Mouse (Mus musculus) B cell, adult 2 months (primary cell): ENCODE data around the gene Ppat.
"Not testable (repeated sequence)": the region's sequence is repeated elsewhere in the genome, so short reads cannot be mapped to it uniquely, and the experiment has no call there.

Experiments used
- DNase-seq, 2 experiments: peaks; one replicate each; pipeline ENCODE4 v3.0.0; 2022

Gene Ppat

DNA sequence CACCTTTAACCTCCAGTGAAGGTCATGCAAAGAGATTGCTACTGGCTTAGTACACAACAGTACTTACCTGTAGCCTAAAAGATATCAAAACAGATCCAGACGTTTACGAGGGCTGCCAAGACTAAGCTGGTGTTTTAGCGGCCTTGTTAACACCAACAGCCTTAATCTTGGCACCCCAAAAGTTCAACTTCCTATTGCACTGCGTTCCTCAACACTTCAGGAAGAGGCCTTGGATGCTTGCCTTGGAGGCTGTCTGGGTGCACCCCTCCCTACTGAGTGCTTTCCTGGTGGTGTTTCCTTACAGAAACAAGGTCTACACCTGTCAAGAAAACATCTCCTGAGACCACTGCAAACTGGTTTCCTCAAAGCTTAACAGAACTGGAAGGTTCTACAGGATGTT is 4.2 kb downstream of the Ppat start:
- DNase-seq: no peak

GRCm38 (mm10) chr5:76945678-76946033 is 5.7 kb downstream of the Ppat start:
- DNase-seq: no peak

- DNase-seq: no peak
These were observed 6.3 kb downstream of the Ppat start for GRCm38 (mm10) chr5:76944965-76945677.

- no peak for DNase-seq
These were observed 8.9 kb downstream of the Ppat start for GRCm38 (mm10) chr5:76942505-76942904.

DNA sequence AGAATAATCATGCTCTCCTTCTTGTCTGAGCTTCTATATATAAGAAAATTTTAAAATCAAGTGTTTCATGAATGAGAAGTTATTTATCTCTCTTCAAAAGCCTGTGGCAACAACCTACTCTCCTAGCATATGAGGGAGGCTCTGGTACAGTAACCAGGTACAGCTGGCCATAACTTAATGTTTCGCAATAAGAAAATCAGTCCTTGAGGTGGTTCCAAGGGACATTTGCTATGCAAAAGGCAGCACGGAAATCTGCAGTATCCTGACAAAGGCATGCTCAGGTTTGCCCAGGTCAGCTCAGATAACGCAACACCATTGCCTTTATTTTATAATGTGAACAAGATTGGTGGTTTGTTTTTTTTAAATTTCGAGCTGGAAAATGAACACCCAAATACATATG is 9.4 kb downstream of the Ppat start:
- no peak for DNase-seq

GRCm38 (mm10) chr5:76939717-76940116 is 11.7 kb downstream of the Ppat start:
- no peak for DNase-seq

DNA sequence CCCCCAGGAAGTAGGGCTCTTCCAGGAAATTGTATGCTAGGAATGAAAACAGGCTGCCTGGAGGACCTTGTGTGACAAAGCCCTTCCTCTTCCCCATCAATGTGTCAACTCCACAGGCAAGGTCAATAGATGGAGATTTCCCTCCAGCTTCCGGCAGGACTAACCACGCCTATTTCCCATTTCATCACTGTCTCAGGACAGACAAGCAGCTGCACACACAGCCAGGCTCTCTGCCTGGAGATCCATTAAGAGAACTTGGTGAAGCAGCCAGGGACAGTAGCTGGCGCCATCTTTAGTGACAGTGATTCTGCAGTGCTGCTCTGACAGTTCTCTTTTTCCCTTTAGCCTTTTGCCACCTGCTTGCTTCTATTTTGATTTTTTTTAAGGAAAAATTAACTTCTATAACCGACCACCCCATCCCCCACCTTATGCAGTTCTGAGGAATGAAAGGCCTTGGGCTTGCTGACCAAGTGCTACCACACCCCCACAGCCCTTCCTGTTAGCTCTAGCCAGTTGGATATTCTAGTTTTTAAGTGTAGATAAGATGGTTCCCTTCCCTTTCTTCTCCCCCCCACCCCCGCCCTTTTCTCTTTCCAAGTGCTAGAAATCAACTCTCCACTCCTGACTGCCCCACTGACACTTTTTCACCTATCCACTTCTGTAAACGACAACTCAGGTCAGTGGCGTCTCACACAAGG is 22.0 kb downstream of the Ppat start:
- DNase-seq: no peak

DNA sequence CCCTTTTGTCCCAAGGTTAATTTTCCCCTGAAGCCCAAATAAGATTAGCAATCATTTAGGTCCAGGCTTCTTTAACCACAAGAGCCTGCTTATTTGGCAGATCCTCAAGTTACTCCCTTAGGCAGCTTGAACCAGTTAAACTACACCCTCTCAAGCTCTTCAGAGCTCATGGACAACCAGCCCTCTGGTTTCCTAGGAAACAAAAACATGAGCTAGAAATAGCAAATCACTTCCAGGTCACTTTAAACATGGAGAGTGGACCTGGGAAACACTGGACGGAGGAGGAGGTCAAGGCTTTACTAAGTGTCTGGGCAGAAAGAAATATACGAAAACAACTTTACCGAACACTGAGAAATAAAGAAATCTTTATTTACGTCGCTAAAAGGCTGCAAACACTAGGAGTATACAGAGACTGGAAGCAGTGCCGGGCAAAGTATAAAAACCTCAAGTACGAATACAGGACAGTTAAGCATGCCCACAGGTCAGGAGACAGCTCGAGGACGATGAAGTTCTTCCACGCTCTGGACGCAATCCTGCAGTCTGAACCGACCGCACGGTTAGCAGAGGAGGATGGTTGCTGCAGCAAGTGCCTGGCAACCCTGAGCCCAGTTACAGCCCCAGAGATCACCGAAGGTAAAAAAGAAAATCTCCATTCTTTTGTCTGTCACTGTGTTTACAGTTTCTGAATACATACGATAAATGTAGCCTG is 23.1 kb downstream of the Ppat start:
- DNase-seq: no peak

- no peak for DNase-seq
These were observed 27.1 kb downstream of the Ppat start for GRCm38 (mm10) chr5:76924296-76924695.

DNA sequence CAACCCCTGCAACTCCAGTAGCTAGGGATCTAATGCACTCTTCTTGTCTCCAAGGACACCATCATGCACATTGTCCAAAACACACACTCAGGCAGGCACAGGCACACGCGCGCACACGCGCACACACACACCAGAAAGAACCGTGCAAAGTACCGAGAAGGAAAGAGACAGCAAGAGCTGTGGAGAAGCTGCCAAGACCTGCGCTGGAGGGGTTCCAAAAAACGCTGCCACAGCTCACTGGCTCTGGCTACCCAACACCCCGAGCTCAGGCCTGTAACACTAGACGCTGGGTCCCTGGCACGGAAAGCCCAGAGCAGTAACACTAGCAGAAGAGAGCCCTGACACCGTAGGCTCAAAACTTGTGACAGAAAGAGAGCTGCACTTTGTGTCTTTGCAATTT is 27.9 kb downstream of the Ppat start:
- DNase-seq: no peak

- DNase-seq: no peak
These were observed 28.5 kb downstream of the Ppat start for GRCm38 (mm10) chr5:76922833-76923232.

DNA sequence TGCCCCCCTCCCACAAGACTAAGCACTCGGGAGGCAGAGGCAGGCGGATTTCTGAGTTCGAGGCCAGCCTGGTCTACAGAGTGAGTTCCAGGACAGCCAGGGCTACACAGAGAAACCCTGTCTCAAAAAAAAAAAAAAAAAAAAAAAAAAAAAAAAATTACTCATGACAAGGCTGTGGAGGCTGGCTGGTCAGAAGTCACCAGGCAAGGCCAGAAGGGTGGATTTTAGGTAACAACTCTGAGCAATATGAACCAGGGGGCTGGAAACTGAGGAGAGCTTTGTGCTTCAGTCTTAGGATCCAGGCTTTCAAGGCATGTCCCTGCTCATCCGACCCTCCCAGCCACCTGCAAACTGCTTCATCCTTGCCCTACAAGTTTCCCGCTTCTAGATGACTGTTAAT is 38.9 kb downstream of the Ppat start:
- DNase-seq: not testable (repeated sequence)

GRCm38 (mm10) chr5:76910807-76911206 is 40.6 kb downstream of the Ppat start:
- DNase-seq: no peak

DNA sequence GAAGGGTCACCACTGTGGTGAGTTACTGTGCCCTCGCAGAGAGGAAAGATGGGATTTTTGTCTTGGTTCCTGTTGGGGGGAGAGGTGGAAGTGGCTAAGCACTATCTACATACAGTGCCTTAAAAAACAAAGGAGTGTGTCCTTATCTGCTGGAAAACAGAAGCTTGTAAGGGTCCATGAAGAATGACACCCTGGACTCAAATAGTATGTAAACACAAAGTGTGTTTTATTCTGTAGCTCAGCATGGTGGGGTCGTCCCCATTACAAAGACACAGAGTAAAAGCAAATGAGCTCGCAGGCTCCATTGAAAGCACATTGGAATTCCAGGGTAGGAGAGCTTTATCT is 45.3 kb downstream of the Ppat start:
- DNase-seq: no peak

GRCm38 (mm10) chr5:76905405-76906154 is 45.8 kb downstream of the Ppat start, which contains the start of gene Aasdh:
Aasdh (minus strand) TSS chr5:76905514.
- peak; percentile 99 for DNase-seq

- peak; percentile 26 for DNase-seq
These were observed 46.5 kb downstream of the Ppat start for GRCm38 (mm10) chr5:76904713-76905404.

DNA sequence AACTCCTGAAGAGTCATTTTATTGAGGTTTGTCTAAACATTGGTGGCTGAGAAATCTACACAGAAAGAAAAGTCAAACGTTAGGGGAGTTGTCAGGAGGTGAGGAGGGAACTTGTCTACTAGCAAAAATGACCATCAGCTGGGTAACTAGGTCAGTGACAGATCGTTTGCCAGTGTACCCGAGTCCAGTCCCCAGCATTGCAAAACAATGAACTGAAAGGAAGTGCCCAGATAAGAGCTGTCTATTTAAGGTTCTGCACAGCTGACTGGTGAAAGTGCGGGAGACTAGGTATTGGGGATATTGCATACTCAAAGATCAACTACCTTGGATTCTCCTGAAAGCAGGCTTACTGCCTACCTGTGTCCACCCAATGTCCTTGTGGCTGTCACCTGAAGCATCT is 49.2 kb downstream of the Ppat start:
- no peak for DNase-seq

- DNase-seq: no peak
These were observed 58.3 kb downstream of the Ppat start for GRCm38 (mm10) chr5:76893084-76893483.

- DNase-seq: no peak
These were observed 58.8 kb downstream of the Ppat start for GRCm38 (mm10) chr5:76892608-76893007.

DNA sequence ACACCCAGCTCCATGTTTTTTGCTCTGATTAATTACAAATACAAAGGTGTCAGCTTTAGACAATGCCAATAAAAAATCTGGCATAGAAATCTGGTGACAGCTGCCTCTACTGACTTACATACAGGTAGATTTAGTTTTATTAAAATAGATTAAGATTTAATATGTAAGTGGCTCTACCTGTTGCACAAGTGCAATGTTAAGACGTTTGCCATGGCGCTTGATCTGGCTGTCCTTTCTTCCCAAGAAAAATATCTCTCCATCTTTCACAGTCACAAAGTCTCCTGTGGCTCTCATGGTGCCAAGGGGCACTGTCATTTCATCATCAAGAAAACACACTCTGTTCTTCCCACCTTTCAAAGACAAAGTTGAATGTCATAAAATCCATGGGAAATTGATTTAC is 64.4 kb downstream of the Ppat start:
- DNase-seq: no peak

GRCm38 (mm10) chr5:76884107-76884506 is 67.3 kb downstream of the Ppat start:
- no peak for DNase-seq

DNA sequence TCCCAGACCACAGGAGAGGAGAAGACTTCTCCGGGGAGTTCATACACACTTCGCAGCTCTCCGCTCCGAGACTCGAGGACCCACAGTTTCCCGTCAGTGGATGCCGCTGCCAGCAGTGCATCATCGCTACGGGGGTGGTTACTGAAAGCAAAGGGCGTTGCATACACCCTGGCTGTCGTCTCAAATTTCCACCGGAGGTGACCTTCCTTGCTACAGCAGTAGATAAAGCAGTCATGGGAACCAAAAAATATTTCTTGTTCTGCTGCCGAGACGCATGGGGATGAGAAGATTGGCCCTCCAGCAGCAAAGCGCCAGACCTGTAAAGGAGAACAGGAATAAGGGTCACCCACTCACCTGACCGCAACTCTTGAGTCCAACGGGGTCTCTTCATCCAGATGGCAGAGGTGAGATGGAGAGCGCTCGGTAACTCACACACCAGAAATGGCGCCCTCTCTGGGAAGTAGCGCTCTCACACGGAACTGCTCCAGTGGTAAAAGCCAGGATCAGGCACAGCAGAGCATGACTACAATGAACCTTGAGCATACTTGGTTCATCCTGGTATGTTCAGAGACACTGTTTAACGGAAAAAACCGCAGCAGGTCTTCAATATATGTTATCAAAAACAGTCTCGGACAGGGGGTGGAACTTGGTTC is 75.1 kb downstream of the Ppat start:
- no peak for DNase-seq
